Mouse (Mus musculus): ENCODE measurements around the gene Supv3l1. TPM values are rescaled to one million over a fixed set of nuclear protein-coding genes. Genes with fewer than 3 reads are reported as not detected.

The Supv3l1 gene
- polyA plus RNA-seq, 1 experiment from 2014 or later: 33.4 TPM

GRCm38 (mm10) chr10:62404901-62405300, 44.6 kb downstream of the Supv3l1 start:
- H3K4me3 ChIP-seq: peak overlapping the region; percentile 24; the same call in 1 of the 2 replicates
- 58% methylated on average over 14 of the region's 14 CpGs for WGBS
- DNase-seq (ENCODE audit: extremely low spot score, low spot score): no peak

GRCm38 (mm10) chr10:62401641-62402111, 47.9 kb downstream of the Supv3l1 start:
- H3K4me3 ChIP-seq: no peak overlapping the region
- 86% methylated on average over 19 of the region's 19 CpGs for WGBS
- H3K4me1 ChIP-seq: peaks cover 6% of the 10 kb centered on the region
- no peaks in the 10 kb centered on the region for H3K36me3 ChIP-seq (replicated peaks)
- DNase-seq (ENCODE audit: extremely low spot score, low spot score): no peak
- peaks cover 10% of the 10 kb centered on the region for H3K27me3 ChIP-seq (ENCODE audit: poor library complexity, severe bottlenecking)
- no peaks in the 10 kb centered on the region for H3K9me3 ChIP-seq
- H3K27ac ChIP-seq: no peak overlapping the region

More at GRCm38 (mm10) chr10:62404901-62405300, 44.6 kb downstream of the Supv3l1 start:
- H3K36me3 ChIP-seq (replicated peaks): no peaks in the 10 kb centered on the region
- H3K9me3 ChIP-seq: no peaks in the 10 kb centered on the region
- no peak overlapping the region for H3K27ac ChIP-seq
- peaks cover 6% of the 10 kb centered on the region for H3K4me1 ChIP-seq
- peaks cover 10% of the 10 kb centered on the region for H3K27me3 ChIP-seq (ENCODE audit: poor library complexity, severe bottlenecking)

GRCm38 (mm10) chr10:62383011-62383410, 66.5 kb downstream of the Supv3l1 start:
- 82% methylated on average over 3 of the region's 3 CpGs for WGBS
- H3K9me3 ChIP-seq: no peaks in the 10 kb centered on the region
- no peaks in the 10 kb centered on the region for H3K4me1 ChIP-seq
- no peaks in the 10 kb centered on the region for H3K36me3 ChIP-seq (replicated peaks)
- no peak overlapping the region for H3K4me3 ChIP-seq
- H3K27ac ChIP-seq: no peak overlapping the region
- H3K27me3 ChIP-seq (ENCODE audit: poor library complexity, severe bottlenecking): no peaks in the 10 kb centered on the region
- no peak for DNase-seq (ENCODE audit: extremely low spot score, low spot score)

- no peak for DNase-seq (ENCODE audit: extremely low spot score, low spot score)
- Histone ChIP-seq H3K36me3 (replicated peaks) (no peaks in the 10 kb centered on the region), H3K27me3 (ENCODE audit: poor library complexity, severe bottlenecking) (no peaks in the 10 kb centered on the region), H3K9me3 (no peaks in the 10 kb centered on the region), H3K4me1 (no peaks in the 10 kb centered on the region), H3K4me3 (no peak overlapping the region), H3K27ac (no peak overlapping the region)
Measured at GRCm38 (mm10) chr10:62380936-62381335, 68.6 kb downstream of the Supv3l1 start.

- Histone ChIP-seq H3K4me3 (no peak within 1 kb of the TSS), H3K27me3 (ENCODE audit: poor library complexity, severe bottlenecking) (no peaks in the 10 kb centered on the region), H3K9me3 (no peaks in the 10 kb centered on the region), H3K36me3 (replicated peaks) (no peaks in the 10 kb centered on the region), H3K27ac (no peak within 1 kb of the TSS), H3K4me1 (peaks cover 6% of the 10 kb centered on the region)
- DNase-seq (ENCODE audit: extremely low spot score, low spot score): no peak
- whole genome bisulfite sequencing: 88% methylated on average over 1 of the region's 1 CpGs
Measured at GRCm38 (mm10) chr10:62379808-62380207, 69.7 kb downstream of the Supv3l1 start, which contains the start of gene Hk1. Gene Hk1, minus strand, starts transcription at chr10:62379908.

Other genes starting within 250 kb of the Supv3l1 start
- gene Tspan15, start 218.5 kb downstream of the Supv3l1 start, polyA plus RNA-seq (2016; fragmentation: Nextera tagmentation; extraction: Ambion mirVana): 20.3 and 21.9 TPM in 2 replicates
- gene Tacr2, start 197.3 kb downstream of the Supv3l1 start, polyA plus RNA-seq (2016; fragmentation: Nextera tagmentation; extraction: Ambion mirVana): not detected in 2 replicates
- 29.4 and 30.0 TPM in 2 replicates for gene Hk1, start 69.8 kb downstream of the Supv3l1 start, polyA plus RNA-seq (2016; fragmentation: Nextera tagmentation; extraction: Ambion mirVana)
- gene Hkdc1, start 27.2 kb downstream of the Supv3l1 start, polyA plus RNA-seq (2016; fragmentation: Nextera tagmentation; extraction: Ambion mirVana): 0.12 and 0.27 TPM in 2 replicates
- 0.64 and 0.69 TPM in 2 replicates for gene 4930507D05Rik, start 249 bp downstream of the Supv3l1 start, polyA plus RNA-seq (2016; fragmentation: Nextera tagmentation; extraction: Ambion mirVana)
- gene Vps26a, start 37.1 kb upstream of the Supv3l1 start, polyA plus RNA-seq (2016; fragmentation: Nextera tagmentation; extraction: Ambion mirVana): 93.4 and 96.5 TPM in 2 replicates
- gene Srgn, start 77.7 kb upstream of the Supv3l1 start, polyA plus RNA-seq (2016; fragmentation: Nextera tagmentation; extraction: Ambion mirVana): 2.3 and 3.0 TPM in 2 replicates
- gene Kif1bp, start 128.7 kb upstream of the Supv3l1 start, polyA plus RNA-seq (2016; fragmentation: Nextera tagmentation; extraction: Ambion mirVana): 32.6 and 32.8 TPM in 2 replicates
- gene Ddx21, start 152.5 kb upstream of the Supv3l1 start, polyA plus RNA-seq (2016; fragmentation: Nextera tagmentation; extraction: Ambion mirVana): 40.6 TPM in 2 replicates
- 110 and 113 TPM in 2 replicates for gene Ddx50, start 201.5 kb upstream of the Supv3l1 start, polyA plus RNA-seq (2016; fragmentation: Nextera tagmentation; extraction: Ambion mirVana)